Mouse (Mus musculus) heart, postnatal 0 days (tissue): ENCODE data around the gene Hist1h3e.

ENCODE experiments used
- CTCF ChIP-seq: IDR thresholded peaks from 2 replicates; pipeline ENCODE4 v1.5.1; 2016; ENCODE audit warnings: antibody characterized with exemption, control low read depth, low read depth
- EP300 ChIP-seq: IDR thresholded peaks from 2 replicates; pipeline ENCODE4 v1.6.1; 2016; ENCODE audit warnings: antibody characterized with exemption, low read depth

- TF ChIP-seq EP300 = no peak
- TF ChIP-seq CTCF = no peak
These were observed 29.7 kb downstream of the Hist1h3e start for GRCm38 (mm10) chr13:23532262-23533075.
